Mouse (Mus musculus): ENCODE results near the gene Ulk4. TPM values are rescaled to one million over a fixed set of nuclear protein-coding genes. Genes with fewer than 3 reads are reported as not detected.

Ulk4 gene
- total RNA-seq, 4 experiments from 2014 or later, result 7.7 to 10.4 (median 9.2) TPM

DNA sequence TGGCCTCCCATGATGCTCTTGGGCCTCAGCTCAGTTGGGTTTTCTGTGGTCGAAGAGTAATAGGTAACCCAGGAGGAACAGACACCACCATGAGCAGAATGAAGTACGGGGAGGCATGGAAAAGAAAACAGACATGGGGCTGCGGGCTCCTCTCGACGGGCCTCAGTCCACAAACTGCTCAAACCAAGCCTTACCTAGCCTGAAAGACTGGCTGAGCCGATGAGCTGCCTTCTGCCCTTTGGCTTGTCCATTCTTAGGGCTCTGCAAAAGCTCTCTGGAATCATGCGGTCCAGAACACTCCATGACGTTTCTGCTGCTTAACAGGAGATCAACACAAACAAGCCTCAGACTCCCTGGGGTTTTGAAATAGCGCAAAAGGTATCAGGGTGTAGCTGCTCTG lies 19.9 kb downstream of the Ulk4 start:
- DNase-seq (ENCODE audit: low spot score in 2 of 2), result peak in 1 of 2 experiments; percentile 2

DNA sequence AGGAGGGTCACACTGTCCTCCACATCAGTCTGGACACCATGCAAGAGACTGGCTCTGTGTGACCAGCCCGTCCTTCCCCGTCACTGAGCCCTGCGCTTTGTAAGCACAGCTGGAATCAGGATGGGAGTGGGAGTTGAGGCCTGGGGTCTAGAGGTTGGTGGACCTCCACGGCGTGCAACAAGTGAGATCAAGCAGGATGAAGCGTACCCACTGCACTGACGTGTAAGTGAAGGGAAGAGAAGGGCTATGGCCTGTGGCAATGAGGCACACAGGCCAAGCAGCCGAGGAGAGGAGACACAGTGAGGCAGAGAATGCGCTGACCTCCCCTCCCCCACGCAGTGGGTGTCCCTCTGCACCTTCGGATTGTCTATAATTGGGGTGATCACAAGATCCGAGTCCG lies 22.2 kb downstream of the Ulk4 start:
- DNase-seq (ENCODE audit: low spot score in 2 of 2), result peak in 1 of 2 experiments; percentile 3

DNA sequence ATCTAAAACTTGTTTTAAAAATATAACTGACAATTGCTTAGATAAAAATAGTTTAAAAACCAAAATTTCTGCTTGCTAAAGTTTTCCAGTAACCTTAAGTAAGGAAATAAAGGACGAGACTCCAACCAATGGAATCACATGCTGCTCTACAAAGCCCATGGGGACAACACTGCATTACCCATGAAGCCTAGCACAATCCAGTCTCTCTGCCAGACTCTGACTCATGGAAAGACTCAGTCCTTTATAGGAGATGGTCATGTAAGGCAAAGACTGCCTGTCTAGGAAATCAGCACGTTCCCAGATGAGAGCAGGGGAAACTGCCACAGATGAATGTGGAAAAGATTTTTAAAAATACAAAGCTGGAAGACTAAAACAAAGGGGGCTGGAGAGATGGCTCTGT lies 23.0 kb downstream of the Ulk4 start:
- peak in 1 of 2 experiments; percentile 16 for DNase-seq (ENCODE audit: low spot score in 2 of 2)

DNA sequence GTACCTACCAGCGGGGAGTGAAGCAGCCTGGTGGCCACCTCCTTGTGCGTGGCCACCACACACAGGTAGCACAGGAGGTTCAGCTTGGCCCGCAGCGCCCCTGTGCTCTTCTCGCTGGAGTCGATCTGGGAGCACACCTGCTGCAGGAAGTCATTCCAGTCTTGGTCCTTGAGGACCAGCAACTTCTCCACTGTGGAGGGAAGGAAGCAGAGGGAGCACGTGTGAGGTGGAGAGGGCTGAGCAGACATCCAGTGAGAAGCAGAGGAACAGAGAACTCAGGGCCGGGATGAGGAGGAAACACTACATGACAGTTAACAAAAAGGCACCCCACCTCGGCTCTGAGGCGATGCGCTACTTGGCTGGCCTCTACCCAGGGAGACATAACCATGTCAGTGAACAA lies 26.1 kb downstream of the Ulk4 start:
- peak in 1 of 2 experiments; percentile 4 for DNase-seq (ENCODE audit: low spot score in 2 of 2)

DNA sequence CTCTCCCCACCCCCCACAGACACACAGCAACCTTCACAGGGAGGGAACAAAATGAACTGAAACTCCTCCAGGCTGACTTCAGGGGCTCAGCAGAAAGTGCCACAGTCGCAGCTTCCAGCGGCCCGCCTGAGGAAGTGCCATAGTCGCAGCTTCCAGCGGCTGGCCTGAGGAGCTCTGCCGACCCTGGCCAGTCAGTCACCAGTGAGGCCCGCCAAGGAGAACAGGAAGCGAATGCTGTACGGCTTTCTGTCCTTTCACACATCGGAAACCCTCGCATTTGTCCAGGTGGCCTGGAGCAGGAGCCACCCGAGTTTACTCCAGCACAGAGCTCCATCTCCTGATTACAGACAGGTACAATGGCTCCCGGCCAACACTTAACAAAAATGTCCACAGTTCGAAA lies 27.2 kb downstream of the Ulk4 start:
- peak in 1 of 2 experiments; percentile 6 for DNase-seq (ENCODE audit: low spot score in 2 of 2)

DNA sequence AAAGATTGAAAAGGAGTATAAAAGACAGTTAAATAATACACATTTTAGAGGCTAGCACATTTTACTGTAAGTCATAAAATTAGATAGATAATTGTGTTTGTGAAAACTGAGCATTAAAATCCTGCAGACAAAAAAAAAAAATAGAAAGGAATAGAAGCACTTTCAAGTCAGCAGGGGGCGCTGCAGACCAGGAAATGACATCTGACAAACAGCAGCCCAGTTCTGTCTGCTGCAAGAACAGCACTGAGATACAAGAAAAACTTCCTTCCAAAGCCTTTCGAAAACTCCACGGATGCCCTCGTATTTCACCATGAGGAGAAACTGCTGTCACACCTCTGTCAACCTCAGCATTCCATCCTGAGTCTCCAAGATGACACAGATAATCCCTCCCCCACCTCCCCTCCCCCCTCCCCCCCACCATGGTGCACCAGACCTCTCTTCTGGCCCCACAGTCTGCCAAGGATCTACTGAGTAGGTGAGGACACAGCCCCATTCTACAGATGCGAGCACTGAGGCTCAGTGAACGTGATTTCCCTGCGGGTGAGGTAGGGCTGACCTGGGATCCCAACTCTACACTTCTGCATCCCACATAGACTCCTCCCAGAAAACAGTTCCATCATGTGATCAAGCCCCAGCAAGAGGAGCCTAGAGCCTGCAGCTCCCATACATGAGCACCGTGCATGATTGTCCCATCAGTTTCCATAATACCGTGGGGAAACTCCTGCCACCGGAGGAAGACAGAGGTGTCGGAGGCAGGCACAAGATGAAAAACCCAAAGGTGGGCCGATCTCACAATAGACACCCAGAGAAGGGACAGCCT lies 28.8 kb downstream of the Ulk4 start:
- peak; percentile 35 to 68 for DNase-seq (ENCODE audit: low spot score in 2 of 2)

DNA sequence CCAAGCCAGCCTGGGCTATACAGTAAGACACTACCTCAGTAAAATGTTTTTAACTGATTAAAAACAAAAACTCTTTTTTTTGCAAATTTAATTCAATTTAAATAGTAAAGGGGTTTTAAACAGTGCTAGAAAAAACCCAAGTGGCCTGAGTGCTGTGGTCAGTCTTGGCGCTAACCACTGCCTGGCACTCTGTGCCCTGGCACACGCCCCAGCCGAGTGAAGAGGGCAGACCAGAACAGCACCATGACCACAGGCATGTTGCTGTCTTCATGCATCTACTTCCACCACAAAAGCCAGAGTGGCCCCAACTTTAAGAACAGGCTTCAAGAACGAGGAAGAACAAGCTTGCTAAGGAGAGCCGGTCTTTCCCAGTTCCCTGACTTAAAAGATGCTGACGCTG lies 29.9 kb downstream of the Ulk4 start:
- DNase-seq (ENCODE audit: low spot score in 2 of 2), result no peak

DNA sequence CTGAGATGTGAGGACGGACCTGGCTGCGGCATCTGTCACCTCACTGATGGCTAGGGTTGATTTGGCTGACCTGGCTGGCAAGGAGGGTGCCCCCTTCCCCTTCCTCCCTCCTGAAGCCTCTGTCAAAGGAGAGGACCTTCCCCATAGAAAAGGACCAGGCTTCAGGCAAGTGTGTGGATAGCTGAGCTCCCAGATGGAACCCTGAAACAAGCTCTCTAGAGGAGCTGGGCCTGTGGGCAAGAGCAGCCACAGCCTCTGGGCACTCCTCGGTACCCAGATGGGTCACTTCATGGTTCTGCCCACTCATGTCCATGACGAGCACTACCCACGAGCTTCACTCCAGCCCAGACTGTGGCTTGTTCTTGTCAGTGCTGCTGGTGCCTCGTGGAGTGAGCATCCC lies 34.7 kb downstream of the Ulk4 start:
- peak in 1 of 2 experiments; percentile 3 for DNase-seq (ENCODE audit: low spot score in 2 of 2)

DNA sequence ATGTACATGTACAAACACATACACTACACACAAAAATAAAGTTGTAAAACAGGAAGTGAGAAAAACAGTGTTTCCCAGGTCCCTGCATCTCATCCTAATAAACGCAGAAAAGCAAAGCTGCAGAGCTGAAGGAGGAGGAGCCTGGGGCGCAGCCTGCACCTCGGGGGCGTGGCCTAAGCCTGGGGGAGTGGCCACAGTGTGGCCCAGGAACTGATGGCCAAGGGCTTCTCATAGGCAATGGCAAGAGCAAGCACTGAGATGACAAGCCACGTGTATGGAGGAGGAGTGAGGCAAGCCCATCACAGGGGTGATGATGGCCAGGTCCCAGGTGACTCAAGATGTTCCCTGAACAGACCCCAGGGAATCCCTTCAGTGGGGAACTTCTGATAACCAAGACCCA lies 35.2 kb downstream of the Ulk4 start:
- DNase-seq (ENCODE audit: low spot score in 2 of 2), result peak in 1 of 2 experiments; percentile 7

DNA sequence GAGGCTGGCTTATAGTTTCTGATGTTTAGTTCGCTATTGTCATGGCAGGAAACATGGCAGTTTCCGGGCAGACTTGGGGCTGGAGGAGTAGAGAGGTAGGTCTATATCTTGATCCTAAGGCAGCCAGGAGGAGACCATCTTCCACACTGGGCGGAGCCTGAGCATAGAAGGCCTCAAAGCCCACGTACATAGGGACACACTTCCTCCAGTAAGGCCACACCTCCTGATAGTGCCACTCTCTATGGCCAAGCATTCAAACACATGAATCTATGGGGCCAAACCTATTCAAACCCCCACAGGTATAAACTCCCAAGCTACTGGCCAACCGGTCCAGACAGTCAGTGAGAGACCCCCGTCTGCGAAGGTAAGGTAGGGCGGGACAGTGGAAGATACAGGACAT lies 35.6 kb downstream of the Ulk4 start:
- peak in 1 of 2 experiments; percentile 3 for DNase-seq (ENCODE audit: low spot score in 2 of 2)

DNA sequence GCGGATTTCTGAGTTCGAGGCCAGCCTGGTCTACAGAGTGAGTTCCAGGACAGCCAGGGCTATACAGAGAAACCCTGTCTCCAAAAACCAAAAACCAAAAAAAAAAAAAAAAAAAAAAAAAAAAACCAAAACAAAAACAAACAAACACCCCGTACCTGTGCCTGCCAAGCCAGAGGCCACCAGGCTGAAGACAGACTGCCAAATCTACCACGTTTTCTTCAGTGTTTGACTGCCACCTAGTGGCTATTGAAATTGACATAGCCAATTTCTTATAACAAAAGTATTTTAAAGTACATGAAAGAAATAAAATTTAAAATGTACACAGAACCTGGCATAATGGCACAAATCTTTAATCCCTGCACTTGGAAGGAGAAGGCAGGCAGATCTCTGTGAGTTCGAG lies 36.8 kb downstream of the Ulk4 start:
- peak in 1 of 2 experiments; percentile 4 for DNase-seq (ENCODE audit: low spot score in 2 of 2)

DNA sequence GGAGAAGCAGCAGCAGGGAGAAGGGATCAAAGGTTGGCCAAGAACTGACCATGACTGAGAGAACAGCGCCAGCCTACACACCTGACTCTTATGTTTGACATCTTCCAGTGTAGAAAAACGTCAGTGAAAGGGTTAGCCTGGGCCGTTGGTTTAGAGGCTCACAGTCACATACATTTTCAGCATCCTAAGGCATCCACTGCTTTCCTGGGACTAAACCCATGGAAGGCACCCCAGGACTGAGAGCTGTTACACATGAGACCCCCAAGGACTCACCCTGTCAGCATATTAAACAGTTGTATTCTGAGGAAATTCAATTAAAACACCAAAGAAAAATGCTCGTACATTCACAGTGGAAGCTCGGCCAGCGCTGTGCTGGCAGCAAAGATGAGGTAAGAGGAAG lies 37.4 kb downstream of the Ulk4 start:
- DNase-seq (ENCODE audit: low spot score in 2 of 2), result no peak

DNA sequence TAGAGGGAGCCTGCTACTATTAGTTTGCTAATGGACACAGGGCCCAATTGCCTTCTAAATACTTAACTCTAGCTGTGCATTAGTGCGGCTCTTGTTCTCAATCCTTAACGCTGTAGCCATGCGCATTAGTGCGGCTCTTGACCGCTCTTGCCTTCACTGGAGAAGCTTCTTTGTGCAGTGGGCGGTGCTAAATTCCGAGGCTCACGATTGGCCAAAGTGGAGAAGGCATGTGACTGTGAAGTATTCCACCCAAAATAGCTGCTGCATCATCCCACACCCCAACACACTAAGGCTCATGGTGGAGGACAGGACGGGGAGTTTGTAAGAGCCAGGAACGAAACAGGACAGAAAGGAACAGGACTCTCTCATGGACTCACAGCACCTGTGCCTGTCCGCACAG lies 58.4 kb downstream of the Ulk4 start:
- no peak for DNase-seq (ENCODE audit: low spot score in 2 of 2)

DNA sequence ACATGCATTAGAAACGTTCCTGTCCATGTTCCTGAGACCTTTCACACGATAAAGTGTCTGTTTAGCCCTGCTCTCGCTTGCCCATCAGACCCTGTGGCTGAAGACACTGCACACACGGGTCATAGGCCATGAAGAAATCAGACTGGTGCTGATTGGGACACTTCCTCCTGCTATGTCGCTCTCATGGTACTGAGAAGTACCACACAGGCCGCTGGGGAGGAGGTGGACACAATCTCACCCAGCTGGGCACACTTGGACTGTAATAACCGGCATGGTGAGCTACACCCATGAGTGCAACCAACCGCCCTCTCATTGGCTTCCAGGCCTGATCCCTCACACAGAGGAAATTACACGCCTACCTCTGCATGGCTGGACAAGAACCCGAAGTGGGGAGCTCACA lies 58.8 kb downstream of the Ulk4 start:
- DNase-seq (ENCODE audit: low spot score in 2 of 2), result no peak

DNA sequence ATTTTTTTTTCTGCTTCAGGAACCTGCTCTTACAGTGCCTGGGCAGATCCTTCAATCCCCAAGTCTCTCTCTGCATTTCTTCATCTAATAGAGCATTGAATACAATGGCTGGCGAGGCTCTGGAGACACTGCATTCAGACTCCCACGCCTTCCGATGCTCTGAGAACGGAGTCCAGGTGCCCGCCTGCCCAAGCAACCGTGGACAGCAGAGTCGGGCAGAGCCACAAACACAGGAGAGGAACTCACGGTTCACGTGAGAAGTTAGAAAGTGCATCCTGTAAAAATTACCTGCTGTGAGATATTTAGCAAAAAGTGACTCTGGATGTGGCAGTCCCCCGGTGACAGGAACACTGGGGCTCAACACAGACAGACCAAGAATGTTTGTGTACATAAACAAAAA lies 59.3 kb downstream of the Ulk4 start:
- DNase-seq (ENCODE audit: low spot score in 2 of 2), result no peak

DNA sequence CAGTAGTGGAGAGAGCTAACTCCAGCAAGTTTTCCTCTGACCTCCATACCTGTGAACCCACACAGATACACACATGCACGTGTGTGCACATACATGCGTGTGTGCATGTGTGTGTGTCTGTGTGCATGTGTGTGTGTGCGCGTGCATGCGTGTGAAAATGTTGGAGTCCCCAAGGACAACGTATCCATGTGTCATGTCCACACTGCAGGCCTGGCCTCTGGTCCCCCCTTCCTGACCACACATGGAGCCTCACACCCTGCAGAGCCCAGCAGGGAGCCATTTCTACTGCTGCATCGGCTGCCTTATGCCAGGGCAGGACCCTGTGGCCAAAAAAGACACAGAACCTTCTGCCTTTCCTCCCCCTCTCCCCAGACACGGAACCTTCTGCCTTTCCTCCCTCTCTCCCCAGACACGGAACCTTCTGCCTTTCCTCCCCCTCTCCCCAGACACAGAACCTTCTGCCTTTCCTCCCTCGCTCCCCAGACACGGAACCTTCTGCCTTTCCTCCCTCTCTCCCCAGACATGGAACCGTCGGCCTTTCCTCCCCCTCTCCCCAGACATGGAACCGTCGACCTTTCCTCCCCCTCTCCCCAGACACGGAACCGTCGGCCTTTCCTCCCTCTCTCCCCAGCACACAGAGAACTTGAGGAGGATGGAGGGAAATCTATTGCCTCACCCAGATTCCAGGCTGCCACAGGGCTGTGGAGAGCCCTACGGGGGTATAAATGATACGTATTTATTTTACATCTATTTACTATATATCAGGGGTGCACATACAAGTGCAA lies 60.3 kb downstream of the Ulk4 start:
- no peak for DNase-seq (ENCODE audit: low spot score in 2 of 2)

DNA sequence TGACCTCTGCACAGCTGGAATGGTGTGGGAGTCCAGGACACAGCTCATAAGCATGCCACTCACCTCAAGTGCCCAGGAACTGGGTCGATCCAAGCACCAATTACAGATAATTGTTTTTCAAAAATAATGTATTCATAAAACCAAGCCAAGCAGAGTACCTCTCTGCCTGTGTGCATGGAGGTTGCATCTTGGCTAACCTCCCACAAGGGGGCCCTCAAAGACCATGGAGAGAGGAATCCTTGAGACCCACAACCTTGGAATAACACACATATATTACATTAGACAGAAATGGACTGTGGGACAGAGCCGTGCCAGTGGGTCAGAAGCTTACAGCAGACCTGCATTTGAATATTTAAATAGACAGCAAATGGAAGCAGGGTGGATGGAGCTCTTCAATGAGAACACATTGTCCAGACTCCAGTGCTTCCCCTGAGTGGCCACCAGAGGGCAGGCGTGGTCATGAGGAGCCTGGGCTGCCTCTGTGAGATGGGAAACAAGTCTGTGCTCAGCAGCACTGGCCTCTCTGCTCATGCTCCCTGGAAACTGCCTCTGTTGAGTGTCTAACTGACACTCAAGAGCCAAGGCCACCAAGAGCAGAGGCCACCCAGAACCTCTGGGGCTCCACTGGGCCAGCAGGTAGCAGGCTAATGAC lies 61.5 kb downstream of the Ulk4 start:
- peak in 1 of 2 experiments; percentile 37 for DNase-seq (ENCODE audit: low spot score in 2 of 2)

DNA sequence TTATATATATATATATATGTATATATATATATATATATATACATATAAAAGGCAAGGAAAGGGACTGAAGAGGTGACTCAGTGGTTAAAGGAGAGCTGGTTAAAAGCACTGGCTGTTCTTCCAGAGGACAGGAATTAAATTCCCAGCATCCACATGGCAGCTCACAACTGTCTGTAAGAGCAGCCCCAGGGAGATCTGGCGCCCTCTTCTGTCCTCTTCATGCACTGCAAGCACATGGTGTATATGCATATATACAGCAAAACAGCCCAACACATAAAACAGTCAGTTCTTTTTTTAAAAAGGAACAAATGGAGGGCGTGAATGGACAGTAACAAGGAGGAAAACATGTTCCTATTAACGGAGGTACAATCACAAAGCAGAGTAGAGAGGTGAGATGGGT lies 64.7 kb downstream of the Ulk4 start:
- no peak for DNase-seq (ENCODE audit: low spot score in 2 of 2)

DNA sequence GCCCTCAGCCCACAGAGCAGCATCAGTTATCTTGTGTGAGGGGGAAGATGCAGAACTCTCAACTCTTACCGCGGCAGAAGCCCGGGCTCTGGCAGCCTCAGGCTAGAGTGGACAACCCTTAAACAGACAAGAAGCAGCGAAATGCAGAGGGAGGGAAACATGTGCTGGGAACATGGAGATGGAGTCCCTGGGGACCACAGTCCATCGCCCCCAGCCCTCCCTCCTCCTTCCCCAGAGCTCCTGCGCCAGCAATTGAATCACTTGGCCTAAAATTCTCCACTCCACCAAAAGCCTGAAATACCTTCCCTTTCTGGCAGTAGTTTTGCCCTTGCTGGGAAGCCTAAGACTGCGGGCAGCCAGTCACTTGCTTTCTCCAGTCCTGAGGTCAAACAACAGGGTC lies 72.0 kb downstream of the Ulk4 start:
- no peak for DNase-seq (ENCODE audit: low spot score in 2 of 2)

DNA sequence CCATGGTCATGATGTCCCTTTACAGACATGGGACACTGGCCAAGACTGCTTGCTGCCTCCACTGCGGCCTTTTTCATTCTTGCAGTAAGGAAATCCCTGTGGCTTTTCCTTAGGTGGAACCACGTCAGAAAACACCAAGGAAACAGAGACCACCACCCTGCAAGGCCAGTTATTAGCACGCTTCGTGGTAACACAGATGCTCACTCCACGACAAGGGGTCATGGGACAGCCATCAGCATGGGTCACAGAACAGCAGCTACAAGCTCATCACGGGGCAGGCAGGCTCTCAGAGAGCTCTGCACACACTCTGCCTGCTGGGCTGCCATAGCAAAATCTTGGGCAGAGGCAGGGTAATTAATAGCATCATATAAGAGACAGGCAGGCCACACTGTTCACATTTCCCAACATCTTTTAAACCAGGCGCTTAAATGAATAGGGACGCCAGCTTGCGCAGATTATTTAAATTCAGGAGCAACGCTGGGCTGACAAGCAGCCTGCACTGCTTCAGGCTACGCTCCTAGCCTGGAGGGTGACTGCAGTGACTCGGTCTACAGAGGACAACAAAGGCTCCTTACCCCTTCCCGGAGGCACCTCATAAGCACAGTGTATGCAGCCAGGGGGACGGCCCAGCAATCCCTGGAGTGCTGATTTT lies 72.7 kb downstream of the Ulk4 start:
- DNase-seq (ENCODE audit: low spot score in 2 of 2), result peak in 1 of 2 experiments; percentile 3

DNA sequence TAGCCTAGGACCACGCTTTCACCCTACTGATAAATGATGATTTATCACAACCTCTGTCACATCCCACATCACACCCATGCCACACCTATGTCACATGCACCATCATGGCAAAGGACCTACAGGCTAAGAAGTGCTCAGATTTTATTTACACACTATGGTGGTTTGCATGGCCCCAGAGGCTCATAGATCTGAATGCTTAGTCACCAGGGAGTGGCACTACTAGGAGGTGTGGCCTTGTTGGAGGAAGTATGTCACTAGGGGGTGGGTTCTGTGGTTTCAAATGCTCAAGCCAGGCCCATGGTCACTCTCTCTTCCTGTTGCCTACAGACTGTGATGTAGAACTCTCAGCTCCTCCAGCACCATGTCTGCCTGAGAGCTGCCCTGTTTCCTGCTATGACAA lies 73.3 kb downstream of the Ulk4 start:
- DNase-seq (ENCODE audit: low spot score in 2 of 2), result peak in 1 of 2 experiments; percentile 0

All from left cerebral cortex, adult 8-10 months (tissue).